Mouse (Mus musculus) ES-Bruce4 (cell line): ENCODE measurements around the gene Dusp23. TPM values are rescaled to one million over a fixed set of nuclear protein-coding genes. Genes with fewer than 3 reads are reported as not detected.

Source experiments
- H3K27ac ChIP-seq: 2 replicates; pipeline ENCODE4 v1.5.1; 2012; ENCODE audit warnings: low read length, inconsistent platforms; ENCODE audit not compliant: insufficient read depth
- H3K27me3 ChIP-seq: 2 replicates; pipeline ENCODE4 v1.6.1; 2012; ENCODE audit warnings: mild to moderate bottlenecking, low read length, inconsistent platforms; ENCODE audit not compliant: control insufficient read depth, poor library complexity, insufficient read depth, severe bottlenecking
- H3K36me3 ChIP-seq: 2 replicates; pipeline ENCODE4 v1.6.1; 2012; ENCODE audit warnings: inconsistent platforms, mild to moderate bottlenecking, low read length, moderate library complexity; ENCODE audit not compliant: control insufficient read depth, poor library complexity, insufficient read depth, severe bottlenecking
- H3K4me1 ChIP-seq: one replicate; pipeline ENCODE4 v1.8.1; 2011; ENCODE audit warnings: low read length; ENCODE audit not compliant: control insufficient read depth, insufficient read depth
- H3K4me3 ChIP-seq: 2 replicates; pipeline ENCODE4 v1.5.1; 2011; ENCODE audit warnings: low read depth, mild to moderate bottlenecking, low read length
- H3K9ac ChIP-seq: 2 replicates; pipeline ENCODE4 v1.6.1; 2012; ENCODE audit warnings: low read depth, mild to moderate bottlenecking, inconsistent platforms; ENCODE audit not compliant: poor library complexity, severe bottlenecking
- H3K9me3 ChIP-seq: replicated peaks from 2 replicates; pipeline ENCODE4 v1.6.1; 2012; ENCODE audit warnings: mild to moderate bottlenecking, low read length, inconsistent platforms; ENCODE audit not compliant: control insufficient read depth, poor library complexity, insufficient read depth, severe bottlenecking
- CTCF ChIP-seq: IDR thresholded peaks from one replicate; pipeline ENCODE4 v1.8.1; 2011; ENCODE audit warnings: low read depth, low read length
- EP300 ChIP-seq: IDR thresholded peaks from 2 replicates; pipeline ENCODE4 v1.6.1; 2011; ENCODE audit warnings: low read depth, low read length; ENCODE audit not compliant: insufficient read depth
- POLR2A ChIP-seq: IDR thresholded peaks from one replicate; pipeline ENCODE4 v1.8.1; 2011; ENCODE audit warnings: low read length; ENCODE audit not compliant: insufficient read depth
- polyA plus RNA-seq: library from polyadenylated mRNA; stranded (reverse); fragments of >200 nt; gene quantifications from 2 replicates; pipeline ENCODE4 v1.2.4, GENCODE M21; 2011; ENCODE audit warnings: low read depth; ENCODE audit not compliant: missing spikeins, insufficient read depth, insufficient read length

Gene Dusp23
- polyA plus RNA-seq, 1 experiment, result 2.4 TPM

DNA sequence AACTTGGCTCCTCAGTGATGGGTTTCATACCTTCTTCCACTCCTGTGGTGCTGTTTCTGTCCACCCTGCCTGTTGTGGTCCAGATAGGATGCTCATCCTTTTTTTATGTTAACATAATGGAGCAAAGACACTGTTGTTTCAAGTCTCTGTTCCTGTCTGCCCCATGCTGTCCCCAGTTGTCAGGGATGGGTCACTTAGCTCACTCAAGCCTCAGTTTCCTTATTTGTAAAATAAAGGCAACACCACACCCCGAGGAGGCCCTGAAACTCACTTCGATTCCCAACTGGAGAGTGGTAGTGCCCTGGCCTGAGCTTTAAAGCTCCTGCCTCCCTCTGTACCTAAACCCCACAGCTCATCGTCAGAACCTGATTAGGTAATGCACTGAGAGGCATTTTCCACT is 24.5 kb upstream of the Dusp23 start:
- Histone ChIP-seq H3K27ac (no peak overlapping the region), H3K4me1 (no peaks in the 10 kb centered on the region), H3K4me3 (no peak overlapping the region), H3K36me3 (no peaks in the 10 kb centered on the region), H3K9me3 (no peaks in the 10 kb centered on the region), H3K9ac (no peak overlapping the region), H3K27me3 (no peaks in the 10 kb centered on the region)
- TF ChIP-seq CTCF (no peak), EP300 (no peak), POLR2A (no peak)

DNA sequence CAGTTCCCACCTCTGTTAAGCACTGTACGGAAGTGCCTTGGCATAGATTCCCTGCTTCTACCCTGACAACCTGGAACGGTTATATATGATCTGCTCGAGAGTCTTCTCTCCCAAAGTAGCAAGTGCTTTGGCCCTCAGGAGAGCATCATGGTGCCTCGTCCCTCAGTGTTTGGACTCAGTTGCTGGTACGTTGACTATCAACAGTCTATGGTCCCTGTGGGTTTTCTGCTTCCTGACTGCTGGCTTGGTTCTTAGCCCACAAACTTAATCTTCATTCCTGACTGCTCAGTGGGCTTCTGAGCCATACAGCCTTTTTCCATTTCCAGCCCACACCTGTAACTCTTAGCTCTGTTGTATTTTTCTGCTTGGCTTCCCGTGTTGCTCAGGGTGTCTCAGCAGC is 21.1 kb upstream of the Dusp23 start:
- Histone ChIP-seq H3K27ac (no peak overlapping the region), H3K4me3 (no peak overlapping the region), H3K4me1 (no peaks in the 10 kb centered on the region)

DNA sequence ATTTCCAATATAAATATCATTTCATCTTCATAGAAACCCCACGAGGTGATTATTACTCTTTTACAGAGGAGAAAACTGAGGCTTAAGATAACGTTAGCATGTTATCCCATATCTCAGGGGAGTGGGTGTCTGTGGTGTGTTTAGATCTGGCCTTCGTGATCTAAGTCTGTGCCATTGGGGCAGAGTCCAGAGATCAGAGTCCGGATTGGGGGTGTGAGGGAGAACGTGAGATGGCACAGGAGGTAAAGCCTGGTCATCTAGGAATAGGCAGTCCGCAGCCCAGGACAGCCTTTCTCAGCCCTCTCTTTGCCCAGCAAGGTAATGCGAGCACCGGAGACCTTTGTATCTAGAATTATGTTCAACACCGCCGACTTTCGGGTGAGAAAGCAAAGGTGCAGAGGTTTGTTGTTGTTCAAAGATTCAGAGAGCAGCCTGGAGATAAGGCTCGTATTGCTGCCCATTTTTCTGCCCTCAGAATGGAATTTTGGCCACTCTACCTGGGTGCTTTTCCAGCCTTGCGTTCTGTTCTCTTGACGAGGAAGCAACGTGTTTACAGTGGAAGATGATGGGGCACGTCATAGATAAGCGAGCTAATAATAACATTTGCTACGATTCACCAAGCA is 19.4 kb upstream of the Dusp23 start:
- no peak overlapping the region for H3K9ac ChIP-seq
- no peak for TF ChIP-seq CTCF
- no peak for TF ChIP-seq EP300
- no peak for TF ChIP-seq POLR2A
- H3K27me3 ChIP-seq, result no peaks in the 10 kb centered on the region; the same call in 1 of the 2 replicates
- no peaks in the 10 kb centered on the region for H3K36me3 ChIP-seq
- H3K4me3 ChIP-seq, result no peak overlapping the region
- no peaks in the 10 kb centered on the region for H3K9me3 ChIP-seq
- no peaks in the 10 kb centered on the region for H3K4me1 ChIP-seq
- no peak overlapping the region for H3K27ac ChIP-seq

More for the DNA sequence above, 21.1 kb upstream of the Dusp23 start:
- Histone ChIP-seq H3K9ac (no peak overlapping the region), H3K9me3 (no peaks in the 10 kb centered on the region), H3K36me3 (no peaks in the 10 kb centered on the region), H3K27me3 (no peaks in the 10 kb centered on the region; the same call in 1 of the 2 replicates)
- TF ChIP-seq POLR2A (no peak), CTCF (no peak), EP300 (no peak)

DNA sequence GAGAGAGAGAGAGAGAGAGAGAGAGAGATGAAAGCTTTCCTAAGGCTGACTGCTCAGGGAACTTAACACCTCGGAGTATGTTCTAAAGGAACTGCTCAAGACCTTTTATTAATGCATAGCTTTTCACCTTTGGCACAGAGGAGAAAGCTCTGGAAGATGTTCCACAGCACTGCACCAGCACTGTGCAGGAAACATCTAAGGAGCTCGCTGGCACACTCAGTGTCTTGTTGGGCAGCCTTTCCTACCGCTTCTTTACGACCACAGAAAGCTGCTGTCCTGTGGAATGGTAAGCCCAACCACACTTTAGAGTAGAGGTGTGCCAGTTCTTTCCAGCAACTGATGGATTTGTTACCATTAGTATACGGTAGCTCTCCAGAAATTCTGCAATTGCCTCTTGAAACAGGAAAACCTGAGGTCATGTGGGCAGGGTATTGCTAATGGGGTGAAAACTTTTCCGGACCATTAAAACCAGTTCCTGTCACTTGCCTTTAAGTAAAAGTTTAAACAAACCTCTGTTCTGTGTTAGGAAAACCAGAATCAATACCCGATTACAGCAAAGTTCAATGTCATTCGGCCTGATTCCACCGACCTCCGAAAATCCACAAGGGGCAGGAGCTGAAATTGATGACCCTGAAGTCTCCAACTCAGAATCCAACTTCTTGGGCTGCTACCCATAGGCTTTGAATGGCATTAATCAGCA is 18.7 kb upstream of the Dusp23 start:
- H3K9ac ChIP-seq, result no peak overlapping the region

DNA sequence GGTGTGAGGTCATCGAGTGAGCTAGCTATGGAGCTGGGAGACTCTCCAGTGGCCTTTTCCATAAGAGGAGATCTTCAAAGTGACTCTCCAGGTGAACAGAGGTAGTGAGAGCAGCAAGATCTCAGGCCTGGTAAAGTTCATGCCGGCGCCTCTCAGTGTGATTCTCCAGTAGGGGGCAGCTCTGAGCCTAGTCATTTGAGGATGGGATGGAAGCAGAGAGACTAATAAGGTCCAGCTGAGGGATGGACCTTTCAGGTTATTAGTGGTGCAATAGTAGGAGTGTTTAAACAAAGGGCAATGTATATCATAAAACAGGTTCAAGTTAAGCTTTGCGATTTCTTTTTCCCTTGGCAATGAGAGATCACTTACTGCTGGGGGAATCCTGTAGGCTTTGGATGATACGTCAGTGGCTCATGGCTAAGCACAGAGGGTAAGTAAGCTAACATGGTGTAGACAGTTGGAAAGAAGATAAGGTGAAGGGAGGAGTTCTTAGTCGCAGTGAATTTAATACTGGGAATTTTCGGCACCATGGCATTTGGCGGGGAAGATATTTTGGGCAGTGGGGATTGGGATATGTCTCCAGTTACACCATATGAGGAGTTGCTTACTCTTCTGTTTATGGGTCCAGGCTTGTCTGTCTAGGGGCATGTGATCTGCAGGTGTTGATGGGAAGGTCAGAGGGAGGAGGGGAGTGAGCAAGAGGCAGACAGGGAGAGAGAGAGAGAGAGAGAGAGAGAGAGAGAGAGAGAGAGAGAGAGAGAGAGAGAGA is 17.9 kb upstream of the Dusp23 start:
- H3K9ac ChIP-seq, result no peak overlapping the region
- no peaks in the 10 kb centered on the region for H3K36me3 ChIP-seq
- no peaks in the 10 kb centered on the region for H3K4me1 ChIP-seq
- no peak overlapping the region for H3K27ac ChIP-seq
- H3K27me3 ChIP-seq, result no peaks in the 10 kb centered on the region; the same call in 1 of the 2 replicates
- no peak overlapping the region for H3K4me3 ChIP-seq
- no peak for TF ChIP-seq POLR2A
- TF ChIP-seq CTCF, result peak; percentile 49
- TF ChIP-seq EP300, result no peak
- no peaks in the 10 kb centered on the region for H3K9me3 ChIP-seq

More for the DNA sequence above, 18.7 kb upstream of the Dusp23 start:
- Histone ChIP-seq H3K27ac (no peak overlapping the region), H3K9me3 (no peaks in the 10 kb centered on the region), H3K36me3 (no peaks in the 10 kb centered on the region), H3K27me3 (no peaks in the 10 kb centered on the region; the same call in 1 of the 2 replicates), H3K4me1 (no peaks in the 10 kb centered on the region), H3K4me3 (no peak overlapping the region)
- no peak for TF ChIP-seq EP300
- TF ChIP-seq POLR2A, result no peak
- TF ChIP-seq CTCF, result no peak

DNA sequence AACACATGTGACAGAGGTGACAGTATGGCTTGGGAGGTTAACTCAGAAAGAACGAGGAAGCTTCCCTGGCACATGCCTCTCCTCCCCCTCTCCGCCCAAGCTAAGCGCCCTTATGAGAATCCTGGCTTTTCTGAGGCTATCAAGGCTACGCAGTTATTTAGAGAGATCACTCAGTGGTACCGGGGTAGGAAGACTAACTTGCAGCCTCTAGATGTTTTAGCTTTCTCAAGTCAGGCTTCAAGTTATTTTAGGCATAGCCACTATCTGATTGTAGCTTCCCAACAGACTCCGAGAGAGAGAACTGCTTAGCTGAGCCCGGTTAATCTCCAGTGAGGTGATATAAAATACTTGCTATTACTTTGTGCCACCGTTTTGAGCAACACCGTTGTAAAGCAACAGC is 16.6 kb upstream of the Dusp23 start:
- H3K4me1 ChIP-seq, result no peaks in the 10 kb centered on the region
- no peak overlapping the region for H3K4me3 ChIP-seq
- no peaks in the 10 kb centered on the region; the same call in 1 of the 2 replicates for H3K27me3 ChIP-seq
- no peaks in the 10 kb centered on the region for H3K36me3 ChIP-seq
- TF ChIP-seq POLR2A (no peak), EP300 (no peak), CTCF (no peak)
- no peaks in the 10 kb centered on the region for H3K9me3 ChIP-seq
- no peak overlapping the region for H3K27ac ChIP-seq
- no peak overlapping the region for H3K9ac ChIP-seq
